ENCODE assay signal across 9 mouse cellular contexts in genomic region chr8:70329835-70330740, GRCm38 (mm10). TPM values are rescaled to one million over a fixed set of nuclear protein-coding genes. Genes with fewer than 3 reads are reported as not detected.
DNase-seq lines count a peak whose midpoint lies in the region; ATAC-seq and TF ChIP-seq lines count a peak whose summit lies in the region.
"Had no signal": no experiment of that assay in that cellular context is flagged by ENCODE, and none has a peak within 500 bp of the region (broad histone marks: within the 10 kb centered on the region; RNA-seq: fewer than 3 reads in every experiment).

No protein-coding gene starts in this region.

- ATAC-seq in heart, embryonic 12.5 days (ENCODE audit: insufficient number of reproducible peaks, low FRiP score) = peak; percentile 15; the same call in 1 of the 2 replicates
- ATAC-seq in forebrain, embryonic 16.5 days = peak; percentile 6
- peak; percentile 8; the same call in 1 of the 2 replicates for ATAC-seq in midbrain, embryonic 12.5 days (ENCODE audit: low FRiP score, low read depth)
- no peak for ATAC-seq in inflammation-experienced regulatory T-cells, adult 6 months

- H3K4me2 ChIP-seq in heart, embryonic 12.5 days = peak overlapping the region; percentile 64
- H3K4me2 ChIP-seq in forebrain, embryonic 16.5 days (ENCODE audit: low read length) = peak overlapping the region; percentile 17; the same call in 1 of the 2 replicates
- H3K4me2 ChIP-seq in midbrain, embryonic 12.5 days (replicated peaks) = peak overlapping the region; percentile 31

- peaks cover 8% of the 10 kb centered on the region; the same call in 1 of the 2 replicates for H3K9me3 ChIP-seq in heart, embryonic 12.5 days (replicated peaks)
- no peaks in the 10 kb centered on the region for H3K9me3 ChIP-seq in forebrain, embryonic 16.5 days (ENCODE audit: control insufficient read depth, low read length)
- H3K9me3 ChIP-seq in midbrain, embryonic 12.5 days = no peaks in the 10 kb centered on the region

- no peaks in the 10 kb centered on the region for H3K79me2 ChIP-seq in heart, adult 2 months (replicated peaks; ENCODE audit: control insufficient read depth, insufficient read depth, low read length)

- no peak overlapping the region for H3K27ac ChIP-seq in heart, embryonic 12.5 days (ENCODE audit: poor library complexity, severe bottlenecking)
- no peak overlapping the region for H3K27ac ChIP-seq in heart, adult 2 months
- no peak overlapping the region for H3K27ac ChIP-seq in forebrain, embryonic 16.5 days (ENCODE audit: low read length)
- H3K27ac ChIP-seq in midbrain, embryonic 12.5 days (replicated peaks) = no peak overlapping the region

- H3K4me3 ChIP-seq in heart, embryonic 12.5 days = peak overlapping the region; percentile 33
- H3K4me3 ChIP-seq in heart, adult 2 months = no peak overlapping the region
- no peak overlapping the region for H3K4me3 ChIP-seq in forebrain, embryonic 16.5 days (replicated peaks; ENCODE audit: low read length)
- peak overlapping the region; percentile 18 for H3K4me3 ChIP-seq in midbrain, embryonic 12.5 days

- TF ChIP-seq POLR2A in heart, adult 2 months (IDR thresholded peaks at IDR 0.05; ENCODE audit: insufficient read depth, low read depth, low read length) = no peak

- TF ChIP-seq EP300 in heart, adult 2 months (IDR thresholded peaks at IDR 0.05; ENCODE audit: insufficient read depth, low read depth, low read length) = no peak

- intact Hi-C loops in heart, adult 2 months (cut with DNase I) = no loop called here

- no peak for TF ChIP-seq CTCF in heart, adult 2 months (IDR thresholded peaks at IDR 0.05)

- WGBS in heart, embryonic 12.5 days = 7% methylated on average over 45 of the region's 45 CpGs
- WGBS in heart, adult 2 months = 25% methylated on average over 45 of the region's 45 CpGs
- 13% methylated on average over 45 of the region's 45 CpGs for WGBS in forebrain, embryonic 16.5 days
- 4% methylated on average over 45 of the region's 45 CpGs for WGBS in midbrain, embryonic 12.5 days

- peak overlapping the region; percentile 36 for H3K9ac ChIP-seq in heart, embryonic 12.5 days
- H3K9ac ChIP-seq in heart, adult 2 months (ENCODE audit: low read depth, low read length) = no peak overlapping the region
- peak overlapping the region; percentile 29 for H3K9ac ChIP-seq in forebrain, embryonic 16.5 days (replicated peaks; ENCODE audit: low read depth, low read length)
- peak overlapping the region; percentile 46 for H3K9ac ChIP-seq in midbrain, embryonic 12.5 days (replicated peaks)

- no peak for DNase-seq in heart, adult 2 months
- DNase-seq in ES-CJ7 (ENCODE audit: low read depth, low spot score) = peak; percentile 30
- no peak for DNase-seq in urinary bladder, postnatal 25 days (ENCODE audit: low spot score)
- DNase-seq in spleen, adult 12 weeks (ENCODE audit: low spot score) = no peak

- peaks cover 46% of the 10 kb centered on the region for H3K36me3 ChIP-seq in heart, embryonic 12.5 days
- H3K36me3 ChIP-seq in heart, adult 2 months (ENCODE audit: control insufficient read depth, insufficient read depth, low read length) = no peaks in the 10 kb centered on the region
- H3K36me3 ChIP-seq in forebrain, embryonic 16.5 days (ENCODE audit: control insufficient read depth, insufficient read depth) = peaks cover 38% of the 10 kb centered on the region
- peaks cover 52% of the 10 kb centered on the region for H3K36me3 ChIP-seq in midbrain, embryonic 12.5 days

- H3K4me1 ChIP-seq in heart, embryonic 12.5 days (replicated peaks) = peaks cover 24% of the 10 kb centered on the region
- H3K4me1 ChIP-seq in heart, adult 2 months (ENCODE audit: control insufficient read depth, insufficient read depth, low read length) = no peaks in the 10 kb centered on the region
- peaks cover 28% of the 10 kb centered on the region for H3K4me1 ChIP-seq in forebrain, embryonic 16.5 days (replicated peaks; ENCODE audit: control insufficient read depth, insufficient read depth, low read length)
- peaks cover 32% of the 10 kb centered on the region for H3K4me1 ChIP-seq in midbrain, embryonic 12.5 days

- H3K27me3 ChIP-seq in heart, embryonic 12.5 days (replicated peaks) = peaks cover 21% of the 10 kb centered on the region
- no peaks in the 10 kb centered on the region for H3K27me3 ChIP-seq in heart, adult 2 months (ENCODE audit: control insufficient read depth, insufficient read depth, low read length)
- H3K27me3 ChIP-seq in forebrain, embryonic 16.5 days (replicated peaks; ENCODE audit: control insufficient read depth, insufficient read depth, low read length) = no peaks in the 10 kb centered on the region
- peaks cover 30% of the 10 kb centered on the region for H3K27me3 ChIP-seq in midbrain, embryonic 12.5 days

RNA-seq across cellular contexts. Expression of gene Gdf1, which starts 0.5 kb away (rescaled TPM):
- polyA plus RNA-seq in heart, embryonic 12.5 days (2016; fragmentation: Nextera tagmentation; extraction: Ambion mirVana) = 2.1 TPM in 2 replicates
- total RNA-seq in heart, adult 2 months (2021) = not detected
- 0.14 TPM in 1 of 2 replicates, not detected in the other for polyA plus RNA-seq in heart, adult 2 months (2012; rRNA removed)
- 3.9 and 5.8 TPM in 2 replicates for polyA plus RNA-seq in forebrain, embryonic 16.5 days (2015; fragmentation: Nextera tagmentation; extraction: Ambion mirVana)
- 3.7 and 4.5 TPM in 2 replicates for polyA plus RNA-seq in midbrain, embryonic 12.5 days (2016; fragmentation: Nextera tagmentation; extraction: Ambion mirVana)
- polyA plus RNA-seq in inflammation-experienced regulatory T-cells, adult 6 months (2017; shearing (Covaris generic)) = under 1 TPM in 2 of 3 experiments, not detected in 1; 0.41 to 0.55 TPM
- total RNA-seq: G1E had no signal
- polyA plus RNA-seq: G1E had no signal

RNA-seq across cellular contexts. Expression of gene Cers1, which starts 14.5 kb away (rescaled TPM):
- 2.1 and 2.5 TPM in 2 replicates for polyA plus RNA-seq in heart, embryonic 12.5 days (2016; fragmentation: Nextera tagmentation; extraction: Ambion mirVana)
- total RNA-seq in heart, adult 2 months (2021) = under 1 TPM; 0.34 to 0.64 TPM
- 0.97 and 1.2 TPM in 2 replicates for polyA plus RNA-seq in heart, adult 2 months (2012; rRNA removed)
- polyA plus RNA-seq in forebrain, embryonic 16.5 days (2015; fragmentation: Nextera tagmentation; extraction: Ambion mirVana) = 32.7 and 35.8 TPM in 2 replicates
- 15.3 and 17.1 TPM in 2 replicates for polyA plus RNA-seq in midbrain, embryonic 12.5 days (2016; fragmentation: Nextera tagmentation; extraction: Ambion mirVana)
- polyA plus RNA-seq in inflammation-experienced regulatory T-cells, adult 6 months (2017; shearing (Covaris generic)) = not detected
- polyA plus RNA-seq: G1E had no signal

RNA-seq across cellular contexts. Expression of gene Upf1, which starts 23.0 kb away (rescaled TPM):
- polyA plus RNA-seq in heart, embryonic 12.5 days (2016; fragmentation: Nextera tagmentation; extraction: Ambion mirVana) = 24.5 and 25.5 TPM in 2 replicates
- total RNA-seq in heart, adult 2 months (2021) = 10 to 100 TPM; 42.6 to 43.9 TPM
- polyA plus RNA-seq in heart, adult 2 months (2012; rRNA removed) = 17.4 and 23.4 TPM in 2 replicates
- polyA plus RNA-seq in forebrain, embryonic 16.5 days (2015; fragmentation: Nextera tagmentation; extraction: Ambion mirVana) = 11.8 and 13.6 TPM in 2 replicates
- 32.8 and 38.0 TPM in 2 replicates for polyA plus RNA-seq in midbrain, embryonic 12.5 days (2016; fragmentation: Nextera tagmentation; extraction: Ambion mirVana)
- 10 to 100 TPM; 13.6 to 17.4 (median 14.2) TPM for polyA plus RNA-seq in inflammation-experienced regulatory T-cells, adult 6 months (2017; shearing (Covaris generic))

RNA-seq across cellular contexts. Expression of gene Cope, which starts 27.8 kb away (rescaled TPM):
- polyA plus RNA-seq in heart, embryonic 12.5 days (2016; fragmentation: Nextera tagmentation; extraction: Ambion mirVana) = 251 and 272 TPM in 2 replicates
- total RNA-seq in heart, adult 2 months (2021) = 100 to 1,000 TPM; 147 to 155 TPM
- 193 and 209 TPM in 2 replicates for polyA plus RNA-seq in heart, adult 2 months (2012; rRNA removed)
- polyA plus RNA-seq in forebrain, embryonic 16.5 days (2015; fragmentation: Nextera tagmentation; extraction: Ambion mirVana) = 270 and 273 TPM in 2 replicates
- 222 and 235 TPM in 2 replicates for polyA plus RNA-seq in midbrain, embryonic 12.5 days (2016; fragmentation: Nextera tagmentation; extraction: Ambion mirVana)
- 100 to 1,000 TPM; 303 to 304 (median 304) TPM for polyA plus RNA-seq in inflammation-experienced regulatory T-cells, adult 6 months (2017; shearing (Covaris generic))

RNA-seq across cellular contexts. Expression of gene Ddx49, which starts 27.8 kb away (rescaled TPM):
- polyA plus RNA-seq in heart, embryonic 12.5 days (2016; fragmentation: Nextera tagmentation; extraction: Ambion mirVana) = 32.8 and 34.3 TPM in 2 replicates
- 10 to 100 TPM; 21.6 to 26.4 TPM for total RNA-seq in heart, adult 2 months (2021)
- polyA plus RNA-seq in heart, adult 2 months (2012; rRNA removed) = 24.3 and 27.1 TPM in 2 replicates
- polyA plus RNA-seq in forebrain, embryonic 16.5 days (2015; fragmentation: Nextera tagmentation; extraction: Ambion mirVana) = 53.7 and 57.5 TPM in 2 replicates
- 47.1 and 53.8 TPM in 2 replicates for polyA plus RNA-seq in midbrain, embryonic 12.5 days (2016; fragmentation: Nextera tagmentation; extraction: Ambion mirVana)
- polyA plus RNA-seq in inflammation-experienced regulatory T-cells, adult 6 months (2017; shearing (Covaris generic)) = 10 to 100 TPM; 46.0 to 58.6 (median 51.4) TPM

Comparison
In these comparisons a context has a peak if more than half of its experiments do, and no peak if none do; other contexts are left out.
1. H3K4me3 ChIP-seq: peak in heart, embryonic 12.5 days (single experiment) and midbrain, embryonic 12.5 days (single experiment); none in heart, adult 2 months (single experiment) and forebrain, embryonic 16.5 days (single experiment).
2. Peak in every context shown above with its lines, with median percentiles within 50 percentile points of each other: H3K4me2 ChIP-seq.